Mouse (Mus musculus) erythroblast, embryonic 14.5 days (primary cell): Measurements from ENCODE around the gene Lrsam1.

ENCODE experiments used
- GATA1 ChIP-seq: IDR thresholded peaks from 2 replicates; pipeline ENCODE4 v1.6.1; 2012; ENCODE audit warnings: low read length, inconsistent platforms, mixed read lengths
- TAL1 ChIP-seq: IDR thresholded peaks from 3 replicates; pipeline ENCODE4 v1.6.1; 2012; ENCODE audit warnings: low read length, inconsistent platforms, mixed read lengths

DNA sequence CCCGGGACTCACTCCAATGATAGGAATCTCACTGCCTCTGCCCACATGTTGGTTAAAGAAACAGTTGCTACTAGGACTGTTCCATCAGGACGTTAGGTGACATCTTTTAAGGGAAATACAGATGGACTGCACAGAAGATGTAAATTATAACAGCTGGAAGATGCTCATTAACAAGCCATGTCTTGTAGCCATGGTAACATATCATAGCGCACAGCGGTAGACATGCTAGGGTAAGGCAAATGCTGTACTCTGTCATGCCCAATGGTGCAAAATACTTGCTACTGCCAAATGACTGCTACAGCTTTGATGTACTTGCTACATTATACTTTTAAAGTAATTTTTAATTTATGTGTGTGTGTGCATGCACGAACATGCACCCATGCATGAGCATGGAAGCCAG lies 15.7 kb upstream of the Lrsam1 start:
- TF ChIP-seq GATA1 = no peak
- no peak for TF ChIP-seq TAL1
